Mouse (Mus musculus): Measurements from ENCODE around the gene Pgm5. TPM values are rescaled to one million over a fixed set of nuclear protein-coding genes. Genes with fewer than 3 reads are reported as not detected.

Pgm5 gene
- total and polyA plus RNA-seq, 3 experiments = not detected

- Histone ChIP-seq H3K4me3 (ENCODE audit: control insufficient read depth in 1 of 2, insufficient read depth in 1 of 2, low read depth in 2 of 2, low read length in 2 of 2) (no peak overlapping the region), H3K9ac (ENCODE audit: control insufficient read depth, low read depth, low read length, poor library complexity, severe bottlenecking) (no peak overlapping the region), H3K27me3 (ENCODE audit: control insufficient read depth in 1 of 2, insufficient read depth in 2 of 2, low read length in 2 of 2) (0 out of 4 replicates have a peak, but pooled peaks cover 0 to 2% of the 10 kb centered on the region in 2 experiments), H3K27ac (ENCODE audit: control insufficient read depth, low read depth, low read length) (no peak overlapping the region), H3K4me1 (ENCODE audit: control insufficient read depth in 1 of 2, insufficient read depth in 2 of 2, low read length in 2 of 2) (peaks cover 2 to 9% of the 10 kb centered on the region in 2 experiments; a peak in 3 of 4 replicates), H3K79me2 (ENCODE audit: control insufficient read depth, insufficient read depth, low read length, poor library complexity) (no peaks in the 10 kb centered on the region), H3K36me3 (ENCODE audit: control insufficient read depth in 1 of 2, insufficient read depth in 2 of 2, low read length in 2 of 2) (peaks cover 0 to 3% of the 10 kb centered on the region in 2 experiments; a peak in 2 of 4 replicates), H3K9me3 (replicated peaks; ENCODE audit: insufficient read depth, low read length) (no peaks in the 10 kb centered on the region)
- DNase-seq (ENCODE audit: low read depth, low spot score) = no peak
- TF ChIP-seq TAL1 (IDR thresholded peaks at IDR 0.05; ENCODE audit: low read length) = no peak
- TF ChIP-seq NELFE (IDR thresholded peaks at IDR 0.05; ENCODE audit: low read depth, low read length) = no peak
- TF ChIP-seq POLR2A (IDR thresholded peaks at IDR 0.05; ENCODE audit: control insufficient read depth in 1 of 2, insufficient read depth in 1 of 2, low read depth in 1 of 2, low read length in 2 of 2, poor library complexity in 1 of 2) = no peak
- no peak for TF ChIP-seq MXI1 (IDR thresholded peaks at IDR 0.05; ENCODE audit: low read depth, low read length)
- TF ChIP-seq TCF12 (IDR thresholded peaks at IDR 0.05; ENCODE audit: low read depth, low read length) = no peak
- TF ChIP-seq ZKSCAN1 (IDR thresholded peaks at IDR 0.05; ENCODE audit: low read depth, low read length) = no peak
- no peak for TF ChIP-seq MEF2A (IDR thresholded peaks at IDR 0.05; ENCODE audit: extremely low read depth, insufficient replicate concordance, low read depth, low read length, poor library complexity, severe bottlenecking)
- TF ChIP-seq UBTF (IDR thresholded peaks at IDR 0.05; ENCODE audit: borderline replicate concordance, insufficient read depth, low read depth, low read length) = no peak
- TF ChIP-seq MAX (IDR thresholded peaks at IDR 0.05; ENCODE audit: low read length) = no peak
- TF ChIP-seq MAFK (IDR thresholded peaks at IDR 0.05; ENCODE audit: borderline replicate concordance, low read depth, low read length) = no peak
- TF ChIP-seq BHLHE40 (IDR thresholded peaks at IDR 0.05; ENCODE audit: borderline replicate concordance, low read depth, low read length) = no peak
- TF ChIP-seq ZMIZ1 (IDR thresholded peaks at IDR 0.05; ENCODE audit: low read depth, low read length) = no peak
- TF ChIP-seq RAD21 (IDR thresholded peaks at IDR 0.05; ENCODE audit: low read depth, low read length) = no peak
- no peak for TF ChIP-seq GATA1 (IDR thresholded peaks at IDR 0.05; ENCODE audit: low read depth, low read length)
- no peak for TF ChIP-seq MAZ (IDR thresholded peaks at IDR 0.05; ENCODE audit: low read depth, low read length)
- TF ChIP-seq ZNF384 (IDR thresholded peaks at IDR 0.05; ENCODE audit: low read depth, low read length) = no peak
Measured at GRCm38 (mm10) chr19:24797606-24798005, 64.0 kb downstream of the Pgm5 start.

- TF ChIP-seq MEF2A (IDR thresholded peaks at IDR 0.05; ENCODE audit: extremely low read depth, insufficient replicate concordance, low read depth, low read length, poor library complexity, severe bottlenecking) = no peak
- no peak for TF ChIP-seq ZMIZ1 (IDR thresholded peaks at IDR 0.05; ENCODE audit: low read depth, low read length)
- TF ChIP-seq MAX (IDR thresholded peaks at IDR 0.05; ENCODE audit: low read length) = peak; percentile 49; the same call in 1 of the 2 replicates
- peak; percentile 57 for TF ChIP-seq GATA1 (IDR thresholded peaks at IDR 0.05; ENCODE audit: low read depth, low read length)
- TF ChIP-seq MAZ (IDR thresholded peaks at IDR 0.05; ENCODE audit: low read depth, low read length) = no peak
- TF ChIP-seq USF1 (IDR thresholded peaks at IDR 0.05; ENCODE audit: low read depth, low read length) = no peak
- peak; percentile 70 for TF ChIP-seq TCF12 (IDR thresholded peaks at IDR 0.05; ENCODE audit: low read depth, low read length)
- no peak for TF ChIP-seq POLR2A (IDR thresholded peaks at IDR 0.05; ENCODE audit: control insufficient read depth in 1 of 2, insufficient read depth in 1 of 2, low read depth in 1 of 2, low read length in 2 of 2, poor library complexity in 1 of 2)
- TF ChIP-seq RAD21 (IDR thresholded peaks at IDR 0.05; ENCODE audit: low read depth, low read length) = no peak
- TF ChIP-seq EP300 (IDR thresholded peaks at IDR 0.05; ENCODE audit: low read depth in 1 of 2, low read length in 2 of 2) = peak; percentile 46 to 59; a peak in 3 of 4 replicates
- TF ChIP-seq MAFK (IDR thresholded peaks at IDR 0.05; ENCODE audit: borderline replicate concordance, low read depth, low read length) = no peak
- TF ChIP-seq POLR2AphosphoS5 (IDR thresholded peaks at IDR 0.05; ENCODE audit: borderline replicate concordance, low read depth, low read length) = no peak
- TF ChIP-seq SMC3 (IDR thresholded peaks at IDR 0.05; ENCODE audit: low read depth, low read length) = no peak
- no peak for TF ChIP-seq CTCF (IDR thresholded peaks at IDR 0.05 in 2 of 3, conservative IDR thresholded peaks at IDR 0.05 in 1 of 3; ENCODE audit: control insufficient read depth in 1 of 3, insufficient read depth in 1 of 3, low read depth in 2 of 3, low read length in 3 of 3, poor library complexity in 1 of 3, severe bottlenecking in 1 of 3)
- TF ChIP-seq TAL1 (IDR thresholded peaks at IDR 0.05; ENCODE audit: low read length) = peak; percentile 61
- H3K9ac ChIP-seq (ENCODE audit: control insufficient read depth, low read depth, low read length, poor library complexity, severe bottlenecking) = no peak overlapping the region
- no peaks in the 10 kb centered on the region for H3K9me3 ChIP-seq (replicated peaks; ENCODE audit: insufficient read depth, low read length)
- no peak overlapping the region; a peak in 1 of 4 replicates for H3K4me3 ChIP-seq (ENCODE audit: control insufficient read depth in 1 of 2, insufficient read depth in 1 of 2, low read depth in 2 of 2, low read length in 2 of 2)
- no peaks in the 10 kb centered on the region for H3K79me2 ChIP-seq (ENCODE audit: control insufficient read depth, insufficient read depth, low read length, poor library complexity)
- peak; percentile 63 for DNase-seq (ENCODE audit: low read depth, low spot score)
- H3K36me3 ChIP-seq (ENCODE audit: control insufficient read depth in 1 of 2, insufficient read depth in 2 of 2, low read length in 2 of 2) = peaks cover 0 to 3% of the 10 kb centered on the region in 2 experiments; a peak in 2 of 4 replicates
- H3K27ac ChIP-seq (ENCODE audit: control insufficient read depth, low read depth, low read length) = no peak overlapping the region
- H3K4me1 ChIP-seq (ENCODE audit: control insufficient read depth in 1 of 2, insufficient read depth in 2 of 2, low read length in 2 of 2) = peaks cover 2 to 9% of the 10 kb centered on the region in 2 experiments; a peak in 3 of 4 replicates
- no peaks in the 10 kb centered on the region for H3K27me3 ChIP-seq (ENCODE audit: control insufficient read depth in 1 of 2, insufficient read depth in 2 of 2, low read length in 2 of 2)
Measured at GRCm38 (mm10) chr19:24794350-24794749, 67.3 kb downstream of the Pgm5 start.

Data from MEL (cell line).